ENCODE assay signal across 10 mouse cellular contexts in genomic region chrX:73765311-73765710, GRCm38 (mm10). TPM values are rescaled to one million over a fixed set of nuclear protein-coding genes. Genes with fewer than 3 reads are reported as not detected.
DNase-seq lines count a peak whose midpoint lies in the region; ATAC-seq and TF ChIP-seq lines count a peak whose summit lies in the region.
"Had no signal": no experiment of that assay in that cellular context is flagged by ENCODE, and none has a peak within 500 bp of the region (broad histone marks: within the 10 kb centered on the region; RNA-seq: fewer than 3 reads in every experiment).

No protein-coding gene starts in this region.

- intact Hi-C loops in heart, postnatal 36 days (cut with DNase I) = no loop called here

- H3K4me3 ChIP-seq in bone marrow macrophage, adult 2 months (ENCODE audit: insufficient read depth, low read length) = 0 out of 2 replicates have a peak overlapping the region, but pooled peaks have one; percentile 18
- no peak overlapping the region for H3K4me3 ChIP-seq in macrophage (ENCODE audit: inconsistent target)
- no peak overlapping the region for H3K4me3 ChIP-seq in forebrain, embryonic 15.5 days
- H3K4me3 ChIP-seq: embryonic facial prominence, embryonic 12.5 days; liver, embryonic 13.5 days had no signal

- no peaks in the 10 kb centered on the region for H3K36me3 ChIP-seq in macrophage (ENCODE audit: inconsistent target)
- no peaks in the 10 kb centered on the region for H3K36me3 ChIP-seq in forebrain, embryonic 15.5 days
- H3K36me3 ChIP-seq: embryonic facial prominence, embryonic 12.5 days; liver, embryonic 13.5 days had no signal

- no peak for TF ChIP-seq POLR2A in bone marrow macrophage, adult 2 months (IDR thresholded peaks at IDR 0.05; ENCODE audit: borderline replicate concordance, low read depth, low read length)

- no peaks in the 10 kb centered on the region for H3K9me3 ChIP-seq in forebrain, embryonic 15.5 days
- H3K9me3 ChIP-seq: embryonic facial prominence, embryonic 12.5 days; liver, embryonic 13.5 days had no signal

- H3K27ac ChIP-seq in bone marrow macrophage, adult 2 months (ENCODE audit: insufficient read depth, low read depth, low read length) = peak overlapping the region; percentile 95
- H3K27ac ChIP-seq in macrophage = peak overlapping the region; percentile 73
- no peak overlapping the region for H3K27ac ChIP-seq in forebrain, embryonic 15.5 days (replicated peaks)
- H3K27ac ChIP-seq: embryonic facial prominence, embryonic 12.5 days; liver, embryonic 13.5 days had no signal

- peaks cover 29% of the 10 kb centered on the region for H3K4me1 ChIP-seq in bone marrow macrophage, adult 2 months (ENCODE audit: control insufficient read depth, insufficient read depth, low read length)
- no peaks in the 10 kb centered on the region for H3K4me1 ChIP-seq in forebrain, embryonic 15.5 days
- H3K4me1 ChIP-seq: embryonic facial prominence, embryonic 12.5 days; liver, embryonic 13.5 days had no signal

- no peak overlapping the region for H3K4me2 ChIP-seq in forebrain, embryonic 15.5 days (replicated peaks)
- H3K4me2 ChIP-seq: embryonic facial prominence, embryonic 12.5 days; liver, embryonic 13.5 days had no signal

- no peaks in the 10 kb centered on the region for H3K79me2 ChIP-seq in macrophage (ENCODE audit: inconsistent target)

- TF ChIP-seq CTCF in bone marrow macrophage, adult 2 months (IDR thresholded peaks at IDR 0.05; ENCODE audit: low read depth, low read length) = no peak

- 50% methylated on average over 1 of the region's 1 CpGs for WGBS in macrophage (ENCODE audit: missing documents)
- WGBS in forebrain, embryonic 15.5 days = 83% methylated on average over 1 of the region's 1 CpGs

- ATAC-seq in forebrain, embryonic 15.5 days (replicated peaks) = no peak

- no peaks in the 10 kb centered on the region for H3K27me3 ChIP-seq in forebrain, embryonic 15.5 days
- H3K27me3 ChIP-seq: liver, embryonic 13.5 days had no signal

- peak; percentile 41 for DNase-seq in layer of hippocampus, adult 11-12 months (ENCODE audit: low spot score)
- no peak for DNase-seq in layer of hippocampus, postnatal 36 days
- peak; percentile 49 to 54 for DNase-seq in heart, postnatal 36 days
- DNase-seq in ovary, postnatal 36 days (ENCODE audit: low spot score) = no peak
- no peak for DNase-seq in urinary bladder, postnatal 25 days (ENCODE audit: low spot score)
- DNase-seq: liver, embryonic 13.5 days had no signal

- no peak overlapping the region for H3K9ac ChIP-seq in forebrain, embryonic 15.5 days (replicated peaks)
- H3K9ac ChIP-seq: embryonic facial prominence, embryonic 12.5 days; liver, embryonic 13.5 days had no signal

RNA-seq across cellular contexts. Expression of gene Plxnb3, which starts 8.4 kb away (rescaled TPM):
- 10 to 100 TPM; 12.0 to 15.5 TPM for total RNA-seq in layer of hippocampus, postnatal 36 days (2021)
- polyA plus RNA-seq in bone marrow macrophage, adult 2 months (2012; ENCODE audit: insufficient read depth, insufficient read length, missing spikeins) = 4.3 and 4.7 TPM in 2 replicates
- total RNA-seq in heart, postnatal 36 days (2021) = 1 to 10 TPM; 1.6 to 2.1 TPM
- total RNA-seq in macrophage (2018; cell fraction: chromatin; rRNA removed) = 10 to 100 TPM in 11 of 26 experiments, 1 to 10 TPM in 15; 1.1 to 26.4 (median 9.4) TPM
- 1 to 10 TPM; 1.3 to 6.4 (median 2.6) TPM for total RNA-seq in macrophage (2018; cell fraction: cytosol; rRNA removed)
- total RNA-seq in macrophage (2018; cell fraction: nucleus; rRNA removed) = 10 to 100 TPM in 6 of 26 experiments, 1 to 10 TPM in 20; 2.0 to 14.1 (median 7.0) TPM
- polyA plus RNA-seq in macrophage (2018) = 0.69 to 2.3 TPM (median 1.4 TPM) in 3 replicates
- 0.14 and 0.15 TPM in 2 replicates for polyA plus RNA-seq in forebrain, embryonic 15.5 days (2015; fragmentation: Nextera tagmentation; extraction: Ambion mirVana)

RNA-seq across cellular contexts. Expression of gene Srpk3, which starts 8.9 kb away (rescaled TPM):
- total RNA-seq in layer of hippocampus, postnatal 36 days (2021) = 1 to 10 TPM; 5.1 to 5.8 TPM
- 1.2 and 1.5 TPM in 2 replicates for polyA plus RNA-seq in bone marrow macrophage, adult 2 months (2012; ENCODE audit: insufficient read depth, insufficient read length, missing spikeins)
- 10 to 100 TPM; 31.0 to 33.7 TPM for total RNA-seq in heart, postnatal 36 days (2021)
- 1 to 10 TPM in 24 of 26 experiments, under 1 TPM in 2; 0.74 to 8.6 (median 3.7) TPM for total RNA-seq in macrophage (2018; cell fraction: chromatin; rRNA removed)
- total RNA-seq in macrophage (2018; cell fraction: cytosol; rRNA removed) = under 1 TPM; 0.06 to 0.73 (median 0.25) TPM
- total RNA-seq in macrophage (2018; cell fraction: nucleus; rRNA removed) = 1 to 10 TPM in 19 of 26 experiments, under 1 TPM in 7; 0.39 to 3.9 (median 1.4) TPM
- polyA plus RNA-seq in macrophage (2018) = 0.25 to 0.87 TPM (median 0.77 TPM) in 3 replicates
- 1.5 and 1.8 TPM in 2 replicates for polyA plus RNA-seq in forebrain, embryonic 15.5 days (2015; fragmentation: Nextera tagmentation; extraction: Ambion mirVana)

RNA-seq across cellular contexts. Expression of gene Idh3g, which starts 21.4 kb away (rescaled TPM):
- 100 to 1,000 TPM; 194 to 202 TPM for total RNA-seq in layer of hippocampus, postnatal 36 days (2021)
- 123 and 136 TPM in 2 replicates for polyA plus RNA-seq in bone marrow macrophage, adult 2 months (2012; ENCODE audit: insufficient read depth, insufficient read length, missing spikeins)
- 100 to 1,000 TPM; 621 to 648 TPM for total RNA-seq in heart, postnatal 36 days (2021)
- total RNA-seq in macrophage (2018; cell fraction: chromatin; rRNA removed) = 100 to 1,000 TPM in 5 of 26 experiments, 10 to 100 TPM in 21; 11.0 to 142 (median 55.6) TPM
- total RNA-seq in macrophage (2018; cell fraction: cytosol; rRNA removed) = 10 to 100 TPM; 49.1 to 85.8 (median 57.3) TPM
- total RNA-seq in macrophage (2018; cell fraction: nucleus; rRNA removed) = 100 to 1,000 TPM in 1 of 26 experiments, 10 to 100 TPM in 25; 15.8 to 103 (median 35.5) TPM
- 74.1 to 137 TPM (median 85.2 TPM) in 3 replicates for polyA plus RNA-seq in macrophage (2018)
- 224 and 230 TPM in 2 replicates for polyA plus RNA-seq in forebrain, embryonic 15.5 days (2015; fragmentation: Nextera tagmentation; extraction: Ambion mirVana)

RNA-seq across cellular contexts. Expression of gene Ssr4, which starts 21.5 kb away (rescaled TPM):
- 10 to 100 TPM; 83.9 to 88.9 TPM for total RNA-seq in layer of hippocampus, postnatal 36 days (2021)
- 213 and 220 TPM in 2 replicates for polyA plus RNA-seq in bone marrow macrophage, adult 2 months (2012; ENCODE audit: insufficient read depth, insufficient read length, missing spikeins)
- 10 to 100 TPM; 79.0 to 89.6 TPM for total RNA-seq in heart, postnatal 36 days (2021)
- total RNA-seq in macrophage (2018; cell fraction: chromatin; rRNA removed) = 10 to 100 TPM; 21.5 to 86.8 (median 54.1) TPM
- total RNA-seq in macrophage (2018; cell fraction: cytosol; rRNA removed) = 100 to 1,000 TPM in 17 of 26 experiments, 10 to 100 TPM in 9; 73.9 to 142 (median 106) TPM
- 100 to 1,000 TPM in 2 of 26 experiments, 10 to 100 TPM in 24; 35.9 to 147 (median 71.2) TPM for total RNA-seq in macrophage (2018; cell fraction: nucleus; rRNA removed)
- polyA plus RNA-seq in macrophage (2018) = 92.9 to 202 TPM (median 173 TPM) in 3 replicates
- polyA plus RNA-seq in forebrain, embryonic 15.5 days (2015; fragmentation: Nextera tagmentation; extraction: Ambion mirVana) = 126 and 133 TPM in 2 replicates

RNA-seq across cellular contexts. Expression of gene Abcd1, which starts 48.9 kb away (rescaled TPM):
- total RNA-seq in layer of hippocampus, postnatal 36 days (2021) = 10 to 100 TPM; 11.7 to 12.1 TPM
- 79.6 and 89.1 TPM in 2 replicates for polyA plus RNA-seq in bone marrow macrophage, adult 2 months (2012; ENCODE audit: insufficient read depth, insufficient read length, missing spikeins)
- 10 to 100 TPM; 29.6 to 33.6 TPM for total RNA-seq in heart, postnatal 36 days (2021)
- 100 to 1,000 TPM in 11 of 26 experiments, 10 to 100 TPM in 15; 10.5 to 154 (median 89.2) TPM for total RNA-seq in macrophage (2018; cell fraction: chromatin; rRNA removed)
- total RNA-seq in macrophage (2018; cell fraction: cytosol; rRNA removed) = 10 to 100 TPM; 46.8 to 94.2 (median 67.9) TPM
- total RNA-seq in macrophage (2018; cell fraction: nucleus; rRNA removed) = 100 to 1,000 TPM in 8 of 26 experiments, 10 to 100 TPM in 18; 20.2 to 118 (median 81.9) TPM
- 42.0 to 64.5 TPM (median 61.4 TPM) in 3 replicates for polyA plus RNA-seq in macrophage (2018)
- polyA plus RNA-seq in forebrain, embryonic 15.5 days (2015; fragmentation: Nextera tagmentation; extraction: Ambion mirVana) = 11.1 and 12.0 TPM in 2 replicates

Comparison
In these comparisons a context has a peak if more than half of its experiments do, and no peak if none do; other contexts are left out.
1. DNase-seq: peak in layer of hippocampus, adult 11-12 months (single experiment) and heart, postnatal 36 days (2 of 2); none in layer of hippocampus, postnatal 36 days (0 of 2), ovary, postnatal 36 days (single experiment) and urinary bladder, postnatal 25 days (single experiment).